Mouse (Mus musculus) lung, adult 10 weeks (tissue): ENCODE results near the gene Col28a1. TPM values are rescaled to one million over a fixed set of nuclear protein-coding genes. Genes with fewer than 3 reads are reported as not detected.

Experiments
- polyA plus RNA-seq: library from polyadenylated mRNA; stranded (reverse); fragments of 350-450 nt; fragmentation: Illumina TruSeq; extraction: RNeasy Lipid Tissue Mini Kit (QIAGEN cat#74804); gene quantifications from one replicate; pipeline ENCODE4 v1.2.3, GENCODE M21; 2014; ENCODE audit warnings: low read depth, low replicate concordance; ENCODE audit not compliant: insufficient read depth

The Col28a1 gene
- 0.17 TPM for polyA plus RNA-seq

GRCm38 (mm10) chr6:8192517-8192916, at the start of gene Col28a1:
Gene Col28a1 (minus strand): TSS chr6:8192617.

GRCm38 (mm10) chr6:8209047-8209865, 16.8 kb upstream of the Col28a1 start, which contains the start of gene Mios:
Gene Mios (plus strand): TSS chr6:8209222.

Other genes with a start within 250 kb of the Col28a1 start
- gene Mios, start 16.6 kb upstream of the Col28a1 start, polyA plus RNA-seq = 5.5 TPM
- 40.8 TPM for gene Rpa3, start 66.6 kb upstream of the Col28a1 start, polyA plus RNA-seq
- 12.2 TPM for gene Umad1, start 66.7 kb upstream of the Col28a1 start, polyA plus RNA-seq
- 3.9 TPM for gene Gm45062, start 66.8 kb upstream of the Col28a1 start, polyA plus RNA-seq